Mouse (Mus musculus): ENCODE results near the gene Phyhipl.

Gene Phyhipl

DNA sequence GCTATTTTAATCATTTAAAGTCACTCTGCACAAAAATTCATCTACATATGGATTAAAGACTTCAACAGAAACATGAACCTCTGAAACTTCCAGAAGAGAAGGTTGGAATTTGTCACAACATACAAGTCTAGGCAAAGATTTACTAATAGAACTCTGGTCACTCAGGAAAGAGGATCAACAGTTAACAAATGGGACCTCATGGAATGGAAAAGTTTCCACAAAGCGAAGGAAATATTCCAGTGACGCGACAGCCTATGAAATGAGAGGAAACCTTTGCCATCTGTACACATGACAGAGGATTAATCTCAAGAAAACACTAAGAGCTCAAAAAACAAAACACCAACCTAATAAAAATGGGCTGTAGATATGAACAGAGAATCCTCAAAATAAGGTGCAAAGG lies 32.3 kb downstream of the Phyhipl start:
- DNase-seq, result no peak

DNA sequence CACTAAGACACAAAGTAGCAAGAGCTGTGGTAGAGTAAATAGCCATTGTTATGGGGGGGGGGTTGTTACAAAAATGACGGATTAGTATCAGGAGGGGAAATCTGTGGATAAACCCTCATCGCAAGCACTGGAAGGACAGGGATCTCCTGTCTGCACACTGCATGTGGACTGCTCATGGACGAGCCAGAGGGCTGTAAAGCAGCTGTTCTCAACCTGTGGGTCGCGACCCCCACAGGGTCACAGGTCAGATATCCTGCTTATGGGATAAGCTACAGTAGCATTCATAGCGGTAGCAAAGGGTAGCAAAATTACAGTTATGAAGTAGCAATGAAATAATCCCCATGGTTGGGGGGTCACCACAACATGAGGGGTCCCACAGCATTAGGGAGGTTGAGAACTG lies 39.4 kb downstream of the Phyhipl start:
- DNase-seq, result no peak

DNA sequence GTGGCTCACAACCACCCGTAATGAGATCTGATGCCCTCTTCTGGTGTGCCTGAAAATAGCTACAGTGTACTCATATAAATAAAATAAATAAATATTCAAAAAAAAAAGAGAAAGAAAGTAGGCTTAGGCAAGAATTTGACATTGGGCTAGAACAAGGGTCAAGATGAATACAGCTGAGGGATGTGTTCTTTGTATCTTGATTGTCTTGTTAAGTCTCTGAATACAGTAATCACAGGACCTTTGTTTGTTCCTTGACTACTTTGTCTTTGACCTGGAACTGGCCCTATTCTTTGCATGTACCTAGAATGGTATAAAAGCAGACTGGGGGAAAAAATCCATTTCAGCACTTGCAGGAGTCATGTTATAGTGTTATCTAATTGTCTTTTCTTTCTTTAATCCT lies 44.1 kb downstream of the Phyhipl start:
- no peak for DNase-seq

GRCm38 (mm10) chr10:70599925-70600305 lies 55.9 kb downstream of the Phyhipl start:
- no peak for DNase-seq

DNA sequence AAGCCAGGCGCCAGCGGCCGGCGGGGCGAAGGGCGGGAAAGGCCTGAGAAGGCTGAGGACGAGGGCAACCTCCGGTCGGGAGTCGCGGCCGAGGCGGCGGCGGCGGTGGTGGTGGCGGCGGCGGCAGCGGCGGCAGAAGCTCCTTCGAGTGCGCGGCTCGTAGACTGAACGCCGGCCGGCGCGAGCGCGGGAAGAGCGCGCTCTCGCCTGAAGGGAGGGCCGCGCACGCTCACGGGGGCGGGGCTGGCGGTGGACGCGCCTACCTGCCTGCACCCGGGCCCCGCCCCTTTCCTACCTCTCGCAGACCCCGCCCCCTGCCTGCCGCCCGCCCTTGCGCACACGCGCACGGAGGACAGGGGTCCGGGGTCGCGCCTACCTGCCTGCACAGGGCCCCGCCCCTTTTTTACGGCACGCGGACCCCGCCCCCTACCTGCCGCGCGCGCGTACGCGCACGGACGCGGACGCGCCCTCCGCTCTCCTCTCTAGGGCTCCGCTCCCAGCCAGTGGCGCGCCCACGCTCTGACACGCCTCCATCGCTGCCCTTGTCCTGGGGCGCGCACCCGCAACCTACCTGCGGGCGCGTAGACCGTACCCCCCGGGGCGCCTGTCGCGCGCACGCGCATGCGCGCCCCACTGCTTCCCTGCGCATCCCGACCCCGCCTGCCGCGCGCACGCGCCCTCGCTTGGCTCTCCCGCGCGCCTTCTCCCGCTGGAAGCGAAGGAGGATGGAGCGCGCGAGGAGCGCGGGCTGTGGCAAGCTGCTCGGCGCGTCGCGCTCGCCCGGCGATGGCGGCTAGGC lies 56.4 kb downstream of the Phyhipl start:
- DNase-seq, result peak; percentile 23

DNA sequence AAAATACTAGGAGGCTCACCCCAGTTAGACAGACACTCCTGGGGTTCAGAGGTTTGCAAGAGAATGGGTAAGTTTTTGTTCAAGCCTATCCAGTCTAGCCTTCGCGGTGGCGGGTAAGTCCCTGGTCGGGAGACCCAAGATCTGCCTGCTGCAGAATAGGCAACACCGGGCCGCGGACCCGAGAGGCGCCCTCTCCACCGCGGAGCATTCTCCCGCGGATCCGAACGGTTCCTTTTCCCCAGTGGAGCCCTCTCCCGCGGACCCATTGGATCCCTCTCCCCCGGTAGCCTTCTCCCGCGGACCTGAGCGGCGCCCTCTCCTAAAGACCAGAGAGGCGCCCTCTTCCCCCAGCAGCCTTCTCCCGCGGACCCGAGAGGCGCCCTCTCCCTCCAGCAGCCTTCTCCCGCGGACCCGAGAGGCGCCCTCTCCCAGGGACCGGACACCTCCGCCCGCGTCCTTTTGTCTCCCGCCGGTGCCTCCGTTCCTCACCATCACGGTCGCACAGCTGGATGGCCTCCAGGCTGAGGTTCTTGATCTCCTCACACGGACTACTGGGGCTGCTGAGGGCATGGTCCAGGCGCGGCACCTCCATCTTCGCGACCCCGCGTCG lies 57.1 kb downstream of the Phyhipl start:
- DNase-seq, result no peak

DNA sequence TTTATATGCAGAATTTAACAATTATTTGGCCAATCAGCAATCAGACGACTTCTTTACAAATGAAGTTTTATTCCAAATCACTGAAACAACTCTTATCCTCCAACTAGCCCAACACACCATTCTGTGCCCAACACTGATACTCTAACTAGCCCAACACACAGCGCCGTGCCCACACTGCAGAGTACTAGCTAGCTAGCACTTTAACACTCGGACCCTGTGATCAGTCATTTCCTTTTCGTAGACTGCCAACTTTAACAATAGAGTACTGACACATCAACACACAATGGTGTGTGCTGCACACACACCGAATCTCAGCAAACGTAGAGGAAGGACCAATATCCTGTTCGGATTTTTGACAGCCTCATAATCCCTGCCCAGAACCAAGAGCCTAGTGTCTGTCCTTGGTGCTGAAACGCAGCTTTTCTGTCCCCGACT lies 57.7 kb downstream of the Phyhipl start:
- no peak for DNase-seq

DNA sequence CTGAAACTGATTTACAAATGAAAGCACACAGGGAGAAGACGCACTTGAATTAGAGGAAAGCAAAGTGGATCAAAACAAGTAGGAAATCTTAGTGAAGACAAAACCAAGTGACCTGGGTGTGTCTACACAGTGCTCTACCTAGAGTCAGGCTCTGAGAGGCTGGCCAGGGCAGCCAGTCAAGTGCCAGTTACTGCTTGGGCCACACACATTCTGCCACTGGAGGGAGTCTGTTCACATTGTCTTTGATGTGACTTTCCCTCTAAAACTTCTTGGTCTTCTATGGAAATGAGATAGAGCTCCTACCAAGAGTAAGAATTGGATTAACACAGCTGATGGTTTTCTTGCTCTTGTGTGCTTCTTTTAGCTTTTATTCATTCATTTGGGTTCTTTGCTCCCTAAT lies 61.8 kb downstream of the Phyhipl start:
- DNase-seq, result no peak

GRCm38 (mm10) chr10:70586876-70587405 lies 68.8 kb downstream of the Phyhipl start:
- no peak for DNase-seq

DNA sequence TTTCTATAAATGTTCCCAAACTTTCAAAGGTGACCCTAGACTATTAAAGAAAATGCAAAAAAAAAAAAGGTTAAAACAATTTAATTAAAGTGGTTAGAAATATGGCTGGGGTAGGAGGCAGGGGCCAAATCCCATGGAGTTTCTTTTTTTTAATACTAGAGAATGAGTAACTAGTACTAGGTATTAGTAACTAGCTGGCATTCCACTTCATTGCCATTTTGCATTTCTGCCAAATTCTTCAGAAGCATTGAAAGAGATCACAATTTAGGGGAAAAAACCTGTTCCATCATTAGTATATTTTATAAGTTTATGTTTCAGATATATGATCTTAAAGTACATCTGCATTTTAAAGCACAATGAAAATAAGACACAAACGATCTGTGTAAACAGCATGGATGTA lies 71.6 kb downstream of the Phyhipl start:
- no peak for DNase-seq

GRCm38 (mm10) chr10:70581556-70582211 lies 74.1 kb downstream of the Phyhipl start:
- DNase-seq, result no peak

DNA sequence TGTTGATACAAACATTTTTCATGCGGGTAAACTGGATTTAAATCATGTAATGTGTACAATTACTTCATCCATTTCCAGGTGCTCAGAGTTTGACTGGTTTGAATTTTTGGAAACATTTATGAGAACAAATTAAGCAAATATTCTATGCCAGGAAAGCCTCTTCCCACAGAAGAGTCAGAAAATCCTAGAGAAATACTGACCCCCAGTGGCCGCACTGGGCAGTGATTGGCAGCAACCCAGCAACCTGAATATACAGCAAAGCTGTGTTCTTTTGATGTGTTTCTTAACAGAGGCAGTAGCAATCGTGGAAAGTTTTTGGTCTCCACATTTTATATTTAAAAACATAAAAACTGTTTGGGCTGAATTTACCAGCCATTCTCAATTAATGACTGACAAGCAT lies 92.1 kb downstream of the Phyhipl start:
- peak; percentile 8 for DNase-seq

DNA sequence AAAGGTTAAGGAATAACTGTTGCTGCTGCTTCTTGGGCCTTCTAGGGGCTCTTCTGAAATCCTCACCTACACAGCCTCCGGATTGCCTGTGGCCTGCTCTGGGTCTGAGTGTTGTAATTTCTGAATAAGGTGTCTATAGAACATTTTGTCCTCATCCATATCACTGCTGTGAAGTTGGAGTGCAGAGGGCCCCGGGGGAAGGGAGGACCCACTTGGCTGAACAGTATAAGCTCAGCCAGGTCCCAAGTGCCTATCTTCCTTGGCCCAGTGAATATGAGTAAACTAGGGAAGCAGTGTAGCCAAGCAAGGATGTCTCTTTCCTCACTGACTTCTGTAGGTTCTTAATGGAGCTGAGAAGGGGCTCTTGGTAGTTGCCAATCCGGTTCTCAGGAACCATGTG lies 103.2 kb downstream of the Phyhipl start:
- DNase-seq, result no peak

- no peak for DNase-seq
Observed at GRCm38 (mm10) chr10:70542857-70543256, 112.9 kb downstream of the Phyhipl start.

DNA sequence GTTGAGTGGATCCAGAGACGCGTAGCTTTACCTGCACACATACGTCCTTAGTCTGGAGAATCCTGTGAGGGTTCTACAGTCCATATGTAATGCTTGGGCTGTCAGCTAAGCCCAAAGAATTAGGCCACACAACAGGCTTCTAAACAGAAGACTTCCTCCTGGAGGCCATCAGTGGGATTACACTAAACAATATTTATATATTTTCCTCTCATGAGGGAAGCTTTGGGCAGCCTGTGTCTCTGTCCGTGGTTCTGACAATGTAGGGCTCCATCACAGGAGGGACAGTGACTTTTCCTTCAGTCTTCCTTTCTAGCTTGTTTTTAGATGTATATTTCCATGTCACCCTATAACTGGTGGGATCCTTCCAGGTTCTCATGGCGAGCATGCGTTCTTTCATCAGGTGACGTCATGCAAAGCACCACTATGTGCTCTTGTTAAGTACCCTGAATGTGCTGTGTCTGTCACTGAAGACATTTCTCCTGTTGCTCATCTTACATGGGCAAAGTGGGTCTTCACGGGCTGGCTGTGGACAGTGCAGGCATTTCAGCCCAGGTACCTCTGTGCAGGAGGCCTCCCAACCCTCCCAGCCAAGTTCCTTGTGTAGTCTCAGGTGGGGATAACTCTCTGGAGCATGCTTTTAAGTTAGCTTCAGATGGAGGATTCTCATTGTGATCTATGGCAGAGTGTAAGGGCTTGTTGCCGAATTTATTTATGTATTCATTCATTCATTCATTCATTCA lies 115.1 kb downstream of the Phyhipl start:
- DNase-seq, result no peak

DNA sequence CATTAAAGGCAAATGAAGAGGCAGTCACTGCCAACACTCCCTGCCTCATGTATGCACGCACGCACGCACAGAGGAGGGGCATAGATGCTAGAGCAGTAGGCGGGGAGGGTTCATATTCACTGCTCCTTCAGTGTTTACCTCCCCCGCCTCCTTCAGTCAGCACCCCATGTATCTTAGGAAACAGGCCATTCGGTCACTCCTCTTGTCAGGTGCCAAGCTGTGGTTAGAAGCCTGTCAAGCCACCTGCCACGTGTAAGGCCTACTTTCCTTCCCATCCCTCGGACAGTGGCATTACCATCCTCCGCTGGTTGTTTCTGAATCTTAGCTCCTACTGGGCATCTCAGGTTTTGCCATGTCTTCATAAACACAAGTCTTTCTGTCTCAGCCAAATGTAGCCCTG lies 116.5 kb downstream of the Phyhipl start:
- no peak for DNase-seq

GRCm38 (mm10) chr10:70537694-70538093 lies 118.1 kb downstream of the Phyhipl start:
- no peak for DNase-seq

DNA sequence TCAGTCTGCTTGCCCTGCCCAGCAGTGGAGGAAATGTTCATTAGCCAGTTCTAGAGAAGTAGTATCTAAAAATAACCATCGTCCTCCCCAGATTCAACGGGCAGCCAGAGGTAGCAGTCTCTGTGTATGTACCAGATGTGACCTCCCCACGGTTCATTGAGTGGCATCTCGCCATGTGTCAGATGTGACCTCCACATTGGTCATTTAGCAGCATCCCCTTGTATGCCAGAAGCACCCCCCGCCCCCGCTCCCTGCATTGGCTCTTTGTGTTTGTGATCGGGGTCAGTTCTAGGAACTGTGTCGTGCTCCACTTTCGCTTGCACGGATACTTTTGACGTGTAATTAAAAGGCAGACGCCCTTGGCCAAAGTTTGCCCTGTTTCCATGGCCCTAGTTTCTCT lies 120.4 kb downstream of the Phyhipl start:
- DNase-seq, result no peak

DNA sequence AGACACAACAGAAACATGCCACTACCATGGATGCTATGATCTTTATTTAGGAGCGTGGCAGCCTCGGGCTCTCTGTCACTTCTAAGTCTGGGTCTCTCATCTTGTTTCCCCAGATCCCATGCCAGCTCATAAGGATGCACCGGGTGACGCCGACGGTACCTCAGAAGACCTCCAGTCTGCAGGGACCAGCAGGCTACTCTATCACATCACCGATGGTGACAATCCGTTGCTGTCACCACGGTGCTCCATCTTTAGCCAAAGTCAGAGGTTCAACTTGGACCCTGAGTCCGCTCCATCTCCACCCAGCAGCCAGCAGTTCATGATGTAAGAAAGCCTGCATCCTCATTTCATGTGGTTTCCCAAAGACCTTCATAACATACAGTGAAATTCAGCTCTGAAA lies 121.2 kb downstream of the Phyhipl start:
- DNase-seq, result no peak

- DNase-seq, result no peak
Observed at GRCm38 (mm10) chr10:70533986-70534385, 121.8 kb downstream of the Phyhipl start.

DNA sequence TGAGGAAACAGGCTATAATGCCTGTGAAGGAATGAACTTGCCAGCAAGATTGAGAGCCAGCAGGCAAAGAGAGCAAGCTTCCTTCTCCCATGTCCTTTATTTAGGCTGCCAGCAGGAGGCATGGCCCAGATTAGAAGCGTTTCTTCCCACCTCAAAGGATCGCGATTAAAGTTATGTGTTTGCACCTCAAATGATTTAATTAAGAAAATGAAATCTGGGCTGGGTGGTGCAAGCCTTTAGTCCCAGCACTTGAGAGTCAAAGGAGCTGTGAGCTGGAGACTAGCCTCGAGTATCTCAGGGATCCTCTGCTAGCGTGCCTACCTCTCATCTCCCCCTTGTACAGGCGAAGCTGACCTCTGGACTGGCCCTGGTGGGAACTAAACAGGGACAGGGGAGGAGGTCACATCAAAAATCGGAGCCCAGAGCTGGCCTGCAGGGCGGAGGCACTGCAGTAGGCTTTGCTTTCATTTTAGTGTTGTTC lies 122.4 kb downstream of the Phyhipl start:
- DNase-seq, result no peak

GRCm38 (mm10) chr10:70532249-70532648 lies 123.5 kb downstream of the Phyhipl start:
- DNase-seq, result no peak

GRCm38 (mm10) chr10:70530185-70530823 lies 125.5 kb downstream of the Phyhipl start:
- DNase-seq, result no peak

Data from thymus, postnatal 25 days (tissue).